Mouse (Mus musculus): ENCODE data around the gene Lpcat1. TPM values are rescaled to one million over a fixed set of nuclear protein-coding genes. Genes with fewer than 3 reads are reported as not detected.
A peak's percentile ranks its signal among the peaks of the same experiment; 100 is the strongest.

Gene Lpcat1
- polyA plus RNA-seq, 1 experiment from 2014 or later: 63.5 TPM

DNA sequence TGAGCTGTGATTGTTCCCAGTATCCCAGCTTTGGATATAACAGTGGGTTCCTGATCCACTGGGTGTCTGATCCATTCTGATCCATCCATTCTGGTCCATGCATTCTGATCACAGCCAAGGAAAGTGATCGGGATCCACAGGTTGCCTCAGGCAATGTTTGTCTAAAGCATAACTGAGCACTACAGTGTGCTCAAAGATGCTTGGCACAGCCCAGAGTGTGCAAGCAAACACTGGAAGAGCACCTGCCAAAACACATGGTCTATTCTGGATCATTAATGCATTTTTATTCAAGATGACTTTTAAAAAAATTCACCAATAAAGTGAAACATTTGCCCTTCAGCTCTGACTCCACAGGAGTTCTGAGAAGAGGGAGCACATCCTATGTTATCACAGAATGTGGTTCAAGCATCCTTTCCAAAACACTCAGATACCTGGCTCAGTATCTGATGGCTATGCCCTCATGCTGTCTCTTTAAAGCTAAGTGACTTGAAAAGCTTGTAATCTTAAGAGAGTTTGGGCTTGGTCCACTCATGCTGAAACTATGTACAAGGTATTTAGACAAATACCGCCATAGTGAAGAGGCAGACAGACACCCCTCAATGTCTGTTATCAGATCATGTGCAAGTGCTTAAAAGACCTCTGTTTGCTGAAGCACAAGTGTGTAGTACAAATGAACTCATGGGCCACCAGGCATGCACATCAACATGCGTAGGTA is 13.3 kb upstream of the Lpcat1 start:
- Histone ChIP-seq H3K9me3 (no peaks in the 10 kb centered on the region), H3K4me3 (no peak overlapping the region), H3K36me3 (replicated peaks) (no peaks in the 10 kb centered on the region), H3K27ac (no peak overlapping the region), H3K4me1 (no peaks in the 10 kb centered on the region), H3K27me3 (ENCODE audit: poor library complexity, severe bottlenecking) (no peaks in the 10 kb centered on the region)
- DNase-seq (ENCODE audit: extremely low spot score, low spot score): no peak
- 91% methylated on average over 3 of the region's 3 CpGs for WGBS

DNA sequence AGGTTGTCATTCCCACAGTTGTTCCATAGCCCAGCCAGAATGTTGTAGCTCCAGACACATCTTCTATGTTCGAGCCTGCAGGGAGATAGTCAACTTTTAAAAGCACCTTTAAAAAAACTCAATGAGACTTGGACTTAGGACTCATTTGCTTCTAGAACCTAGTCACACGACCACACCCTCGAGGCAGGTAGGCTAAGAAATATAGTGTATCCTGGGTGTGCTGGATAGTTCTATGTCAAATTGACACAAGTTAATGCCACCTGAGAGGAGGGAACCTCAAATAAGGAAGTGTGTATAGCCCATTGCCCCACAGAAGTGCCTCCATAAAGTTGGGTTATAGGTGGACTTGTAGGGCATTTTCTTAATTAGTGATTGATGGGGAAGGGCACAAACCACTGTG is 11.7 kb upstream of the Lpcat1 start:
- no peaks in the 10 kb centered on the region for H3K36me3 ChIP-seq (replicated peaks)
- no peak for DNase-seq (ENCODE audit: extremely low spot score, low spot score)
- 81% methylated on average over 3 of the region's 3 CpGs for WGBS
- no peak overlapping the region for H3K27ac ChIP-seq
- H3K9me3 ChIP-seq: no peaks in the 10 kb centered on the region
- no peak overlapping the region for H3K4me3 ChIP-seq
- H3K27me3 ChIP-seq (ENCODE audit: poor library complexity, severe bottlenecking): no peaks in the 10 kb centered on the region
- H3K4me1 ChIP-seq: no peaks in the 10 kb centered on the region

DNA sequence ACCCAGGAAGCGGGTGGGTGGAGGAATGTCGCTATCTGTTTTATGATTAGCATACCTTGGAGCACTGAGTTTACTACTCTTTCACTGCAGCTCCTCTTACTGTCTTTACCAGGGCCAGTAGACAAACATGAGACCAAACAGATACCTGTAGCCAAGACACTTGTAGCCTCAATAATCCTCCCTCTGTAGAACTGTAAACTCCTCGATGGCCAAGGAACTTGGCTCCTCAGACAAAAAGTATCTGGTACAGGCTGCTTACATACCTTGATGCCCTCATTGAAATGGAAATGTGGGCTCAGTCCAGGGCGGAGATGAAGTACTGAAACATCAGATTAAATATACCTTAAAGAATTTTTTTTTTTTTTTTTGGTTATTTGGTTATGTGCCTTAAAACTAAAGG is 9.7 kb upstream of the Lpcat1 start:
- DNase-seq (ENCODE audit: extremely low spot score, low spot score): no peak
- H3K27ac ChIP-seq: no peak overlapping the region
- WGBS: 96% methylated on average over 4 of the region's 4 CpGs
- H3K4me3 ChIP-seq: no peak overlapping the region
- no peaks in the 10 kb centered on the region for H3K36me3 ChIP-seq (replicated peaks)
- no peaks in the 10 kb centered on the region for H3K27me3 ChIP-seq (ENCODE audit: poor library complexity, severe bottlenecking)
- H3K9me3 ChIP-seq: no peaks in the 10 kb centered on the region
- no peaks in the 10 kb centered on the region for H3K4me1 ChIP-seq

DNA sequence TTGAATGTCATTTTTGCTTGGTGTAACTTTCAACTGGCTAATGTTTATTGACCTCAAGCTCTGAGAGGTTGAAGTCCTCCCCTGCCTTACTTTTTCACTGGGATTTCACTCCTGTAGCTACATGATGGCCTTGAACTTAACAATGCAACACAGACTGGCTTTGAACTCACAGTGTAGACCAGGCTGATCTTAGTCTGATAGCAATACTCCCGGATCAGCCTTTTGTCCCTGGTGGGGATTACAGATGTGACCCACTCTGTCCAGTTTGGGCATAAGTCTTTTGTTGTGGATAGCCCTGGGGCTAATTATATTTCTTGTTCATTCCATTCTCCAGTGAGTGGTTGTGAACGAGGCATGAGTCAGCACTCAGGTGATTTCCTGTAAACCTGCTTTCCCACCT is 9.3 kb upstream of the Lpcat1 start:
- H3K9me3 ChIP-seq: no peaks in the 10 kb centered on the region
- H3K27me3 ChIP-seq (ENCODE audit: poor library complexity, severe bottlenecking): no peaks in the 10 kb centered on the region
- H3K4me1 ChIP-seq: no peaks in the 10 kb centered on the region
- H3K27ac ChIP-seq: no peak overlapping the region
- no peaks in the 10 kb centered on the region for H3K36me3 ChIP-seq (replicated peaks)
- no peak for DNase-seq (ENCODE audit: extremely low spot score, low spot score)
- no peak overlapping the region for H3K4me3 ChIP-seq
- 82% methylated on average over 2 of the region's 2 CpGs for WGBS

DNA sequence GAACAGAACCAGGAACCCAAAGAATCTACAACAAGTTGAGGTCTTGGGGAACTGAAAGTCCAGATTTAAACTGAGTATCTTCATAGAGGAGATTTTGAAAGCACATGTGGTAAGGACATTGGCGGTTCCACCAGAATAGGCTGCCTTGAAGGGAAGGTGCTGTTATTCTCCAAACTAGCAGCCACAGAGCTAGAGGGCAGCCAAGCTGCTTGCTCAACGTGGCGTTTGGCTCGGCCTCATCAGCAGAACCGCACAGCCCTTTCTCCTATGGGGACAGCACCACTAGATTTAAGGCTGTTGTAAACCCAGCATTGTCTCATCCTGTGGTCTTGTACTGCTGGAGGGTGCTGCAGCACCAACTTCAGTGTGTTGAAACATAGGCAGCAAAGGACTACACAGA is 8.3 kb upstream of the Lpcat1 start:
- Histone ChIP-seq H3K27me3 (ENCODE audit: poor library complexity, severe bottlenecking) (no peaks in the 10 kb centered on the region), H3K4me3 (no peak overlapping the region), H3K27ac (no peak overlapping the region), H3K9me3 (no peaks in the 10 kb centered on the region), H3K36me3 (replicated peaks) (no peaks in the 10 kb centered on the region), H3K4me1 (no peaks in the 10 kb centered on the region)
- no peak for DNase-seq (ENCODE audit: extremely low spot score, low spot score)
- 81% methylated on average over 5 of the region's 5 CpGs for WGBS

DNA sequence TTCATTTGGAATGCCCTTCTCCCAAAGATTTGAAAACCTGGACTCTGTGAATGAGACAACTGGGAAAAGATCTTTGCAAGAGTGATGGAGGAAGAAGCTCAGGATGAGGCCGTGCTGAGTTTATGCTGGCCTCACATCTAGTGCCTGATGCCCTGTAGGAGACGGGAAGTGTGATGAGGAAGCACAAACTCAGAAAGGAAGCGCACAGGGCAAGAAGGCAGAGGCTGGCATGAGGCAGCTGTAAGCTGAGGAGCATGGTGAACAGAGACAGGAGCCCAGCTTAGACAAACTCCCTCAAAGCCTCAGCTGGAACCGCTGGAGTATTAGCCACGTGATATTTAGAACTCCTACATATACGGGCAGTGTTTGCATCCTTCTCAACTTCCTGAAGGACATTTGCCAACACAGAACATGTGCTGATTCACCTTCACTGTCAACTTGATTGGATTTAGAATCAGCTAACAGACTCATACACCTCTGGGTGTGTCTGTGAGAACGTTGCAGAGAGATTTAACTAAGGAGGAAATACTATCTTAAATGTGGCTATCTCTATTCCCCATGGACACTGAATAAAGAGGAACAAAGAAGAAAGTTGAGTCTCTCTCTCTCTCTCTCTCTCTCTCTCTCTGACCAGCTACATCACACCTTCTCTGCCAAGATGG is 7.7 kb upstream of the Lpcat1 start:
- DNase-seq (ENCODE audit: extremely low spot score, low spot score): no peak
- H3K27ac ChIP-seq: no peak overlapping the region
- no peaks in the 10 kb centered on the region for H3K36me3 ChIP-seq (replicated peaks)
- no peaks in the 10 kb centered on the region for H3K27me3 ChIP-seq (ENCODE audit: poor library complexity, severe bottlenecking)
- WGBS: 75% methylated on average over 7 of the region's 7 CpGs
- no peak overlapping the region for H3K4me3 ChIP-seq
- no peaks in the 10 kb centered on the region for H3K4me1 ChIP-seq
- H3K9me3 ChIP-seq: no peaks in the 10 kb centered on the region

DNA sequence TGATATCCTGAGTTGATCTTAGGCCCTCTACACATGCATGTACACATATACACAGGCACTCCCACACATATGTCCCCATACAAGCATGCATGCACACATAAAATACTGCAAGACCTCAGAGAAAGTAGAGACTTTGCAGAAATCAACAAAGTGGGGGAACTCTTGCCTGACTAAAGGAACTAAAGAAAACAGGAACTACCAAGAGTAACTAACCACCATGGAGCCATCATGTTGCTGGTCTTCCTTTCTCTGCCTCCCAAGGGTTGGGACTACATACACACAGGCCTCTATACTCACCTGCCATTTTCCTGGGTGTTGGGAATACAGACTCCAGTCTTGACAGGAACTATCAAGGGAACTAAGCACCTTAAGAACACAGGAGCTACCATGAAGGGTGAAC is 5.4 kb upstream of the Lpcat1 start:
- no peaks in the 10 kb centered on the region for H3K36me3 ChIP-seq (replicated peaks)
- no peaks in the 10 kb centered on the region for H3K9me3 ChIP-seq
- H3K4me3 ChIP-seq: no peak overlapping the region
- H3K4me1 ChIP-seq: no peaks in the 10 kb centered on the region
- H3K27me3 ChIP-seq (ENCODE audit: poor library complexity, severe bottlenecking): no peaks in the 10 kb centered on the region
- no peak overlapping the region for H3K27ac ChIP-seq
- DNase-seq (ENCODE audit: extremely low spot score, low spot score): no peak

DNA sequence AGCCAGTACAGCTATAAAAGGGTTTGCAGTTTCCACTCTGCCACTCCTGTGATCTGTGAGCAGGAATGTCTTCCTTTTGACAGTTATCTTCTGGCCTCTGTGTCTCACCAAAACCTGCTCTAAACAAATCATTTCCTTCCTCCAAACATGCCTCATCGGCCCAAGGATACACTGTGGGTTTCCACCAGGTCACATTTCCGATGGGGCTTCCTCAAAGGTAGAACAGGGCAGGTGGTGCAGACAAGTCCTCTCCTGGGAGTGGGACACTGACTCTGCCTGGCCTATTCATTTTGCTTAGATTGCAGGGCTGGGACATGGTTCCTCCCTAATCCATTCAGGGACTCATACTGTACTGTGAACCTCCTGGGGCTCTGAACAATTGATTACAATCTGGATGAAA is 1.8 kb upstream of the Lpcat1 start:
- H3K4me3 ChIP-seq: no peak overlapping the region
- H3K9me3 ChIP-seq: no peaks in the 10 kb centered on the region
- H3K27ac ChIP-seq: no peak overlapping the region
- no peaks in the 10 kb centered on the region for H3K27me3 ChIP-seq (ENCODE audit: poor library complexity, severe bottlenecking)
- peaks cover 7% of the 10 kb centered on the region for H3K36me3 ChIP-seq (replicated peaks)
- H3K4me1 ChIP-seq: peaks cover 30% of the 10 kb centered on the region
- DNase-seq (ENCODE audit: extremely low spot score, low spot score): no peak
- 88% methylated on average over 2 of the region's 2 CpGs for WGBS

DNA sequence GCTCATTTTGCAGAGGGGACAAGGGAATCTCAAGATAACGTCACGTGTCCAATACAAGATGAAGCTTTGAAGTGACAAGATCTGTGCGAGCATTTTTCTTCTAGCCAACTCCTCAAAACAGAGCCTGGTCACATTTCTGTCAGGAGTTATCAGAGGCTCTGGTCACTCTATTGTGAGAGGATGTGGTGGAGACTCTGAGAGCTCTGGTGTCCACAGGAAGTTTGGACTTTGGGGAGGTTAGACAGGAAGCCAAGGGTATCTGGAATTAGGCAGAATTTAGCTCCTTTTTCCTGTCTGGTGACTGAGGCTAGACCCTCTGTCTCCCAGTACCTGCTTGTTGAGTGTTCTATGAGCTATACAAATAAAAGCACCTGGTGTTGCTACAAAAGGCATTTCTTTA is 586 bp upstream of the Lpcat1 start:
- peak overlapping the region; percentile 97; the same call in 1 of the 2 replicates for H3K27ac ChIP-seq
- peaks cover 17% of the 10 kb centered on the region for H3K36me3 ChIP-seq (replicated peaks)
- H3K4me3 ChIP-seq: peak overlapping the region; percentile 98; the same call in 1 of the 2 replicates
- H3K4me1 ChIP-seq: peaks cover 38% of the 10 kb centered on the region
- no peaks in the 10 kb centered on the region for H3K27me3 ChIP-seq (ENCODE audit: poor library complexity, severe bottlenecking)
- no peaks in the 10 kb centered on the region for H3K9me3 ChIP-seq
- DNase-seq (ENCODE audit: extremely low spot score, low spot score): no peak
- 83% methylated on average over 3 of the region's 3 CpGs for WGBS

DNA sequence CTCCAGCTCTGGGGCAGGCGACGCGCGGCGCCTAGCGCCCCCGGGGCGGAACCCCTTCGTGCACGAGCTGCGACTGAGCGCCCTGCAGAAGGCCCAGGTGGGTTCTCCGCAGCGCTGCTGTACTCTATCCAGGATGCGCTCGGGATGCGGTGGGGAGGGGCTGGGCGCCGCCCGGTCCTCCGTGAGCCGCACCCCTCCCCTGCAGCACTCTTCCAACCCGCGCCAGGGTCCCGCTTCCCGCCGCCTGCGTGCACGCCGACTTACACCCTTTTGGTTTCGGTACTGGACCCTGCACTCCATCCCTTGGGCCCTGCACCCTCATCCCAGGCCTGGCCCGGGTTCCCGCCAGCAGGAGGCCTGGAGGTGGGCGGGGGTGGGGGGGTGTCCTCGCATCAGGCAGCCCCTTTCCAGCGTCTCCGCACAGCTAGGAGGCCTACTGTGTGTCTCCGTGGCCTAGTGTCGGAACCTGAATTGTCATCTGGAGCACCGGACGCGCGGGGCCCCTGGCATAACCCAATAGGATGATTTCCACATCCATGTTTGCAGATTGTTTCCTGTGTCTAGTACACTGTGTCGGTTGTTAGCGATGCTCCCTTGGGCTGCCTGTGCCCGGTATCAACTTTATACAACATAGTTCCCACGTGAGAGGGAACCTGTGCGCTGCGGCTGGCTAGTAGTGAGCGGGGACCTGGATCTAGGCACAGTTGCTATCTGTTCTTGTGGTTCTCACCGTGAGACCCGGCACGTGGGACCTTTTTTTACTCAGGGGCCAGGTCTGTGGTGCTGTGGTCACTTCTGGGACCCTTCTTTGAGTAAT is 632 bp downstream of the Lpcat1 start:
- Histone ChIP-seq H3K27ac (peak overlapping the region; percentile 97), H3K9me3 (no peaks in the 10 kb centered on the region), H3K4me1 (peaks cover 43% of the 10 kb centered on the region), H3K4me3 (peak overlapping the region; percentile 98), H3K27me3 (ENCODE audit: poor library complexity, severe bottlenecking) (no peaks in the 10 kb centered on the region), H3K36me3 (replicated peaks) (peaks cover 23% of the 10 kb centered on the region)
- WGBS: under 1% methylated on average over 51 of the region's 53 CpGs
- DNase-seq (ENCODE audit: extremely low spot score, low spot score): peak; percentile 72

DNA sequence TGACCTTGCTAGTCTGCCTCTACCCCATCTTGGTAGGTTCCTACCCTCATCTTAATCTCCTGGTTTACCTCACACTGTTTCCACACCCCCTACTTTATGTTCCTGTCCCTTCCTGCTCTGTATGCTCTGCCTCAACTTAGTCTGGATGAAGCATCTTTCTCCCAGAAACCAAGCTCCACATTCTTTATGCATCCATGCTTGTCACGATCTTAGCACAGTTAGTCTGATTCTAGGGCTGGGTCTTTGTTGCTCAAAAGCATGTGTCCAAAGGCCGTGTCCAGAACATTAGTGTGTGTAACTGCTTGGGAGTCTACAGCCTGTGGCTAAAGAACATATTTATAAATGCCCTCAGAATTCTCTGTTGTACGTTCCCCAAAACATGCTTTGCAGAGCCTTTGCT is 1.8 kb downstream of the Lpcat1 start:
- DNase-seq (ENCODE audit: extremely low spot score, low spot score): no peak
- Histone ChIP-seq H3K4me1 (peaks cover 49% of the 10 kb centered on the region), H3K27ac (peak overlapping the region; percentile 97), H3K27me3 (ENCODE audit: poor library complexity, severe bottlenecking) (no peaks in the 10 kb centered on the region), H3K4me3 (peak overlapping the region; percentile 98), H3K9me3 (no peaks in the 10 kb centered on the region), H3K36me3 (replicated peaks) (peaks cover 30% of the 10 kb centered on the region)
- 76% methylated on average over 3 of the region's 3 CpGs for WGBS

DNA sequence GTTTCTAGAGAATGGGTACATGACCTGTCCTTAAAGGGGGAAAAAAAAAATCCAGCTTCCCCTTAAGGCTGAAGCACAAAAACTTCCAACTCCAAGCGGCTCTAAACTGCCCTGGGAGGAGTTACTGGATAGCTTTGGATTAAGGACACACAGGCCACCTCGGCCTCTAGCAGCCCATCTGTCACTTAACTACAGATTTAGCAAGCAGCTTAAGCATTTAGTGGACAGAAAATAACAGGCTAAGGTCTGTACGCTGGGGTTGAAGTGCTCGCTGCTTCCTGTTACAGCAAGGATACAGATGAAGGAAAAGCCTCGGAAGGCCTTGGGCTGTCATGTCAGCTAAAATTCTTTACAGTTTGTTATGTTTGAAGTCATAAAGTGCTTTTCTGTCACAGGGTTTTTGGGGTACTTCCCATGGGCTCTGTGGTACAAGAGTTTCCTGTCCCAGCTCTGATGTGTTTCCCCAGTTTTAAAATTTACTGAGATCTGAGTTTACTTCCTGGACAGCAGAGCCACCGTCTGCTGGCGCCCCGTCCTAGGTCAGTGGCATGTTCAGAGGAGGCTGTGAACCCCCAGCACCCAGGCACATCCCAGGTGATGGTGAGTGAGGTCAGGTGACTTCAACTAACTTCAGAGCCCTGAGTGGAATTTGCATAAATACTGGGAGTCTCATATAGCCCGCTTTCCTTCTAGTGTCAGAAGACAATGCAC is 2.4 kb downstream of the Lpcat1 start:
- Histone ChIP-seq H3K27ac (peak overlapping the region; percentile 97; the same call in 1 of the 2 replicates), H3K9me3 (no peaks in the 10 kb centered on the region), H3K36me3 (replicated peaks) (peaks cover 36% of the 10 kb centered on the region), H3K27me3 (ENCODE audit: poor library complexity, severe bottlenecking) (no peaks in the 10 kb centered on the region), H3K4me3 (peak overlapping the region; percentile 98), H3K4me1 (peaks cover 49% of the 10 kb centered on the region)
- 79% methylated on average over 9 of the region's 9 CpGs for WGBS
- DNase-seq (ENCODE audit: extremely low spot score, low spot score): no peak
